Mouse (Mus musculus) cortical plate, adult 2 months (tissue): ENCODE data around the gene Dynlt1c. TPM values are rescaled to one million over a fixed set of nuclear protein-coding genes. Genes with fewer than 3 reads are reported as not detected.
"Not testable (repeated sequence)": the region's sequence is repeated elsewhere in the genome, so short reads cannot be mapped to it uniquely, and the experiment has no call there.

Source experiments
- H3K27ac ChIP-seq: fragments of 200-500 bp; 2 replicates; pipeline ENCODE4 v1.5.1; 2012; ENCODE audit warnings: low read length, control low read depth, inconsistent platforms; ENCODE audit not compliant: insufficient read depth
- H3K4me1 ChIP-seq: fragments of 200-500 bp; 2 replicates; pipeline ENCODE4 v1.6.1; 2011; ENCODE audit warnings: low read length; ENCODE audit not compliant: control insufficient read depth, insufficient read depth
- H3K4me3 ChIP-seq: fragments of 200-500 bp; 2 replicates; pipeline ENCODE4 v1.5.1; 2011; ENCODE audit warnings: mild to moderate bottlenecking, low read length, control low read depth; ENCODE audit not compliant: insufficient read depth
- polyA plus RNA-seq: library from polyadenylated mRNA; depleted of rRNA; stranded (reverse); fragments of >200 nt; gene quantifications from 2 replicates; pipeline ENCODE4 v1.2.3, GENCODE M21; 2012

The Dynlt1c gene
- polyA plus RNA-seq, 1 experiment = 10.6 TPM

DNA sequence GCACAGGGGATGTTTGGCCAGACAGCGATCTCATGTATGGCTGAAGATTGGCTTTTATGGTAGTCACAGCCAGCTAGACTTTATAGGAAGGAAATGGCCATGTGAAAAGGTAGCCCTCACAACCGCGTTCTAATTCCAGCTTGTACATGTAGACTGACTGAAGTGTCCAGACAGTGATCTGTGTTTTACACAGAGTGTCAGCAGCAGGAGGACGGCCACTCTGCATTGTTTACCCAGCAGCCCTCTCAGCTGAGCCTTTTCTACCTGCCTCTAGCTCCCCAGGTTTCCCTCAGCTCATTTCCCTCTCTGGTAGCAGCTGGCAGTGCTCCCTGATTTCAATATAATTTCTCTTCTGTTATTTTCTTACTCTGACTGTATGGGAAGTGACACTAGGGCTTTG is 734 bp downstream of the Dynlt1c start:
- not testable (repeated sequence) for H3K4me1 ChIP-seq, H3K27ac ChIP-seq, H3K4me3 ChIP-seq

DNA sequence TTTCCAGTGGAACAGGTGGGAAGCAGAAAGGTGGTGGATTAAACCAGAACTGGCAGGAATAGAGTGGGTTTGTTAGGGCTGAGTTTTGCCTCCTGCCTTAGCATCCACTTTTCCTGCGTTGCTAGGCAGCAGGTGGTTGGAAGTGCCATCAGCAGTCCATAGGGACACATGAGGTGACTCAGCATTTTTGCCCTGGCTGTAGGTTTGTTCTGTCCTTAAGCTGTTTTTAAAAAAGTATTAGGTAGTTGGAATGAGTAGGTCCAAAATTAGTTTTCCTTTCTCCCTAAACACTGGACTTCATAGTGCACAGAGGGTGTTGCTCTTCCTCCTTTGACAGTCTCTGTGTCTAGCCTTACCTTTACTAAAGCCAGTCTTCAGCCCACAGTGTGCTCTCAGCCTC is 3.9 kb downstream of the Dynlt1c start:
- not testable (repeated sequence) for H3K4me3 ChIP-seq, H3K27ac ChIP-seq, H3K4me1 ChIP-seq

DNA sequence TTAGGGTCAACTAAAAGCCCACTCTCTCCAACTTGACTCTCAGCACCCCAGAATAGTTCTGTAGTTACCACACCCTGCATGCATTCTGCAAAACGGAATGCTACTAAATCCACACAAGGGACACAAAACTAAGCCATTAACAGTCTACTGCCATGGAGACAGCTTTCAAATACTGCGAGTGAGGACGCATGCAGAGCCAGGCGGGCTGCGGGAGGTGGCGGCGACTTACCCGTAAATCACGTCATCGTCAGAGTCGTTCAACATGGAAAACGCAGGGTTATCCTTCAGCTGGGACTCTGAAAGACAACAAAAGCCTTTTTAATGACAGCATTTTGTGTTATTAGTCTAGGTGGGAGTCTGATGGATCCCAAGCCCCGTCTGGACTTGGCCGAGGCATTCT is 12.1 kb downstream of the Dynlt1c start:
- H3K27ac ChIP-seq, H3K4me1 ChIP-seq, H3K4me3 ChIP-seq: not testable (repeated sequence)

DNA sequence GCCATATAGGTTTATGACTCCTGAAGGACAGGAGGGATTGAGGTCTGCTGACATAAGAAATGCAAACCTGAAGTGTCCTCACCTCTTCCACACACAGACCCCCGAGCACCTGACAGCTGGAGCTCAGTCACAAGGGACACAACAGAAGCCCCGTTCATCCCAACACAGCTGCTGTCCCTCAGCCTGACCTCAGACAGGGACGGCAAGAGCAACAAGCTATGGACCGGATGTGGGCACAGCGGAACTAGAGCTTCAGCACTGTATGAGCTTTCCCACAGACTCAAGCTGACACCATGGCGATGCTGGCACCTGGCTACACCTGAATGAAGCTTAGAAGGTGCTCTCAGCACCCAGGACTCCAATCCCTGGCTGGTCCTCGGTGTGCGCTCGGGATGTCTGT is 12.8 kb downstream of the Dynlt1c start:
- H3K4me1 ChIP-seq, H3K27ac ChIP-seq, H3K4me3 ChIP-seq: not testable (repeated sequence)

DNA sequence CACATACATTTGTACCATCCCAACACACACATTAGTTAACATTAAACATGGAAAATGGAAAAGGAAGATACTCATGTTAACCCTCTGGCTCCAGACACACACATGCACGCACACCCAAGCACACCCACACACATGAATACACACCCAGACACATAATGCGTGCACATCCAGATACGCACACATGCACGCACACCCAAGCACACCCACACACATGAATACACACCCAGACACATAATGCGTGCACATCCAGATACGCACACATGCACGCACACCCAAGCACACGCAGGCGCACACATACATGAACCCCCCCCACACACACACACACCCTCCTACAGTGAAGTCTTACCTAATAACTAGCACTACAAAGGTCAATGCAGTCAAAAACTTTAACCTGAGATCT is 15.3 kb downstream of the Dynlt1c start:
- H3K4me1 ChIP-seq, H3K4me3 ChIP-seq: not testable (repeated sequence)

DNA sequence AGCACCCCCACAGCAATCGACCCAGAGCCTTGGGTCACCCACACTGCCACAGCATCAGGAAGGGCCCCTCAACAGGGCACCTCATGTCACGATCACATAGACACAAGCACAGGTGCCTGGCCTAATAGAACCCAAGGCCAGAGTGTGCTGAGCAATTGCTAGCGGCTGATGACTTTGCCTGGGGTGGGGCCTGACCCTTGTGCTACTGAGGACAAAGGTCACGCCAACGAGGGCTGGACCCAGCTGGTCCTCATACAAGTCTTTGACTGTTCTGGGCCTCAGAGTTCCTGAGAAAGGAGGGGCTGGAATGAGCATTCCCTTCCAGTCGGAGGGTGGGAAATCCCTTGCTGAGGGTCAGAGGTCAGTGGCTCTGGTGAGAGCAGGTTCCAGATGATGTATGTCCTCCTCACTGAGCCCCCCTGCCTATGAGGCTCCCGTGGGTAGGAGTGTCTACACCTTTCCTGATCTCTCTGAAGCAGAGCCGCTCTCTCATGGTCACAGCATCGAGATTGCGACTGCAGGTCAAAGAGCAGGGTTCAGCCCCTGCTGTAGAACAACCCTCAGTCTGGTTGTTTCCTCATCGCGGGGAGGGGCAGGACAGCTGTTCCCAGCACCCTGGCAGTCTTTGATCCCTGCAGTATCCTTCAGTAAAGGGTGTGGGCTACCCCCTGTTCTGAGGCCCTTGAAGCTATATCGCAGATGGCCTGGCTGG is 16.4 kb downstream of the Dynlt1c start:
- not testable (repeated sequence) for H3K4me1 ChIP-seq, H3K4me3 ChIP-seq, H3K27ac ChIP-seq

More for the DNA sequence above, 15.3 kb downstream of the Dynlt1c start:
- not testable (repeated sequence) for H3K27ac ChIP-seq

DNA sequence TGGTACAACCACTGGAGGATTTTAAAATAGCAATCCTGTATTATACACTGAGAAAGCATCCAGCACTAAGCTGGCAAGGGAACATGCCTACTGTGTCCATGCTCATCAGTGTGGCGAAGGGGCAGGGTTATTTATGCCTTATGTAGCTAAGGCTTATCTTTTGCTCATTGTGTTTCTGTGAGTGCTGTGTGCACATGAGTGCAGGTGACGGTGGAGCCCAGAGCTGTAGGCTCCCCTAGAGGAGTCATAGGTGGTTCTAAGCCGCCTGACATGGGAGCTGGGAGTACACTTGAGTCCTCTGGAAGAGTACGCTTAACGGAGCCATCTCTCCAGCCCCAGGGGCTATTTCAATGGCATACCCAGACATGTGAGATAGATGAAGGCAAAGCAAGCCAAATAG is 17.8 kb downstream of the Dynlt1c start:
- H3K4me3 ChIP-seq, H3K27ac ChIP-seq, H3K4me1 ChIP-seq: not testable (repeated sequence)

DNA sequence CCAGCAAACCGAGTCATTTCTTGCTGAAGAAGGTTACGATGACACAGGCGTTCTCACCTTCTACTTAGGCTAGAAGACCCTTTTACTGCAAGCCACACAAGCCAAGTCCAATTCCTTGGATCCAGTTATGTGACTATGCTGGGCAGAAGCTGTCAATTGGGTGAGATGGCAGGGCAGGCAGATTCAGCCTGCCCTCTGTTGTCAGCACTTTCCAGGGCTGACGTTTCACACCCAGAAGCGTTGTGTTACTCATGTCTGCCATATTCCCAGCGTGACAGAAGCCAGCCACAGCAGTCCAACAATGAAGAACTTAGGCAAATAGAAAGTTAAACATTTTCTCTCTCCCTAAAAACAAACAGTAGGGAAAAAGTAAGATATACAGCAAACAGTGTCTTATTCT is 18.6 kb downstream of the Dynlt1c start:
- not testable (repeated sequence) for H3K27ac ChIP-seq, H3K4me1 ChIP-seq, H3K4me3 ChIP-seq

DNA sequence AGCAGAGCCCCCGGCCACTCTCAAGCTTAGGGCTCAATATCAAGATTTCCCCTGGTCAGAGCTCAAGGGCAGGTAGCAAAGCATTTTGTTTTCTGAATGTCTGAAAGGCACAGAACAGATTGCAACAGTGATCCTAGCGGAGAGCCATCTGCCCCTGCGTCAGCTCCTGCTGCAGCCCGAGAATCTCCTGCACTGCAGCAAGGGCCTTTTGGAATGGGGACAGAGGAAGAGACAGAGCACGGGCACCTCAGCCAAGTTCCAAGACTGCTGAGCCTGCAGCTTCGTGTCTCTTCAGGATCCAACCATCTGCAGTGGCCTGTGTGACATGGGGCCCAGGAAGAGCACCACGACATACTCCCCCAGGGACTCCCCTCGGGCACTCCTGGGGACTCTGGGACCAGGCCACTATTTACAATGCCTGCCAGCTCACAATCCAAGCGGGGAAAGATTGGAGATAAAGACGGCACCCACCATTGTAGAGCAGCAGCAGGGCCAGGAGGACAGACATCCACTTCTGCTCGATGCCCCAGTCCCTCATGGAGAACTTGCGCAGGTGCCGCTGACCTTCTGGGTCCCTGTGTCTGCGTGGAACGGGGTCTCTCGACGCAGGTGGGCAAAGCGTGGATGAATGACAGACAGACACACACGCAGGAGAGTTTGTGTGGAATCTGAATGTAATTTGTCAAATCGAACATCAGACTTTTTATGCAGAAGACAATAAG is 19.4 kb downstream of the Dynlt1c start:
- not testable (repeated sequence) for H3K27ac ChIP-seq, H3K4me3 ChIP-seq, H3K4me1 ChIP-seq

DNA sequence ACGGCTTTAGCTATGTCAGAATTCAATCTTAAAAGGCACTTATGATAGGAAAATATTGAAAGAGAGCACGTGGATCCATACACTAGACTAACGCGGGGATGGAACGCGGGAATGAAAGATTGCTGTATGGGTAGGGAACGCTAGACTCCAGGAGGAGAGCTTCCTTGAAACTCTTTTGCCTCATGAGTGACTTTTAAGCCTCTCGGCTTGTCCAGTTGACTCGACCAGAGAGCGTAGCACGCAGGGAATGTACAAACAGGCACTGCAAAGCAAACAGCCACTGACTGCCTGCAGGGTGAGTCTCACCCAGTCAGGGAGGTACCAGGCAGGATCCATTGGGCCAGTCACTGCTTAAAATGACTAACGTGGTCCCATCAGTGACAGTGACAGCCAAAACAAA is 20.5 kb downstream of the Dynlt1c start:
- not testable (repeated sequence) for H3K4me3 ChIP-seq, H3K27ac ChIP-seq, H3K4me1 ChIP-seq

DNA sequence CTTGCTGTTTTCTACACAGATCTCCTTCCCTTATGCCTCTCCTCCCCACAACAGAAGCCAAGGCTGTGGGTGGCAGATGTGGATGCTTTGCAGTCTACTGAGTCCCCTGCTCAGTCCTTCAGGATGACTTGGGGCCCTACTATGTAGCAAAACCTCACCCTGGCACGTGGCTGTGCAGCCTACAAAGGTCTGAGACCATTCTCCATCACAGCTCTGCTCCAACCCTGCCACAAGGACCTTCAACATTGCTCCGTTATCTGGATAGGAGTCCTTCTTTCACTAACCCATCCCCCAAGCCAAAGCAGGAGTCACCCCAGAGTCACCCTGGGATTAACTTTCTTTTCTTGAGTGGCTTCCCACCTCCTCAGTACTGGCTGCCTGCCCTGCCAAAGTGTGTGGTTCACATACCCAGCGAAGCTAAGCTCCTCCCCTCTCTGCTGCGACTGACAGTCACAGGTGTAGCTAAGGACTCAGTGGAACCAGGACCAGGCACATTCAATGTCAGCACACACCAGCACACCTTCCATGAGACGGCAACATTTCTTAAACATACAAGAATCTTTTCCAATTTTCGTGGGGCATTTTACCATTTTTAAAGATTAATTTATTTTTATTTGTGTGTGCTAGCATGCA is 23.6 kb downstream of the Dynlt1c start:
- H3K27ac ChIP-seq, H3K4me1 ChIP-seq, H3K4me3 ChIP-seq: not testable (repeated sequence)

DNA sequence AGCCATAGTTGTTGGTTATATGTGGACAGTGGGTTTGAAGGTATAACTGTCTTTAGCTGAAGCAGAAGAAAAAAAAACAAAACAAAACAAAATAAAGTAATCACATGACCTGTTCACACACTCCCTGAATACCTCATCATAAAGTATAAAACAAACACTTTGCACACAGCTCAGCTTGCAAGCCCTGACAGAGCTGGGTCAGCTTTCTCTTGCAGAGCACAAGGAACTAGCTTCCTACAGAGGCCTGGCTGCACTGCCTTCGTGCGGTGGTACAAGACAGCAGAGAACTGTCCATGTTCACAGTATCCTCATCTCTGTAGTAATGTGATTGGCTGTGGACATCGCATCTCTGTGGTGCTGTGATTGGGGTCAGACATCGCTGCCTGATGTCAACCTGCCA is 28.9 kb downstream of the Dynlt1c start:
- not testable (repeated sequence) for H3K27ac ChIP-seq, H3K4me3 ChIP-seq, H3K4me1 ChIP-seq

DNA sequence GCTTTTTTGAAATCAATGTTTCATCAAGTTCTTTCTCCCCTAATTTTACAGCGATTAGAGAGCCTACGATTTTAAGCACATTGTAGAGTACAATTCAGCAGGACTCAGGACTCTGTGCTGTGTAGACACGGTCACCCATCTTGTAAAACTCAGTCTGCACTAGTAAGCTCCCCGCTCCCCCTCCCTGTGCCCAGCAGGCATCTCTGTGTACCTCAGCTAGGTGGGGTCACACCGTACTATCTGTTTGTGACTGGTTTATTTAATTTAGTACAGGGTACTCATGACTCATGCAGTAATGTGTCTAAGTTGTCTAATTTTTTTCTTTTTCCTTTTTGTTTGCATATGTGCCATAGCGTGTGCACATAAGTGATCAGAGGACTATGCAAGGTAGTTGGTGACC is 31.4 kb downstream of the Dynlt1c start:
- not testable (repeated sequence) for H3K4me3 ChIP-seq, H3K27ac ChIP-seq, H3K4me1 ChIP-seq

DNA sequence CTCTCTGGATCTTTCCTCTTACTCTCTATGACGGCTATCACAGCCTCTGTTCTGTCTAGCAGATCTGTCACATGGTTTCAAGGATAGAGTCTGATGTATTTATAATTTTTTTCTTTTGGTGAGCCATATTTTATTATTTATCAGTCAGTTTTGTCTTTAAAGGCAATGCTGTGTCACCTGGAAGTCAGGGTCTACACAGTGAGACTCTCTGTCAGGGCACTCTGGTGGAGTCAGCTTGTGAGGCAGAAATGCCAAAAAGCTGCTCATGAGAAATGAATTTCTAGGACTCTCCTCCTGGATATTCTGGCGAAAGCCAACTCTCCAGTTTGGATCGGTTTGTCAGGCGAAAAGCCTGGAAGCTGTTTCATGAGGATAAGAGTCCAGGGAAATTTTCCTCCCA is 34.3 kb downstream of the Dynlt1c start:
- H3K4me1 ChIP-seq, H3K4me3 ChIP-seq: not testable (repeated sequence)

More for the DNA sequence above, 34.3 kb downstream of the Dynlt1c start:
- H3K27ac ChIP-seq = not testable (repeated sequence)
